Mouse (Mus musculus) layer of hippocampus, adult 9-11 months (tissue): Measurements from ENCODE around the gene Rassf7.

ENCODE experiments used
- DNase-seq: peaks from one replicate; pipeline ENCODE4 v3.0.0; 2022

The Rassf7 gene

DNA sequence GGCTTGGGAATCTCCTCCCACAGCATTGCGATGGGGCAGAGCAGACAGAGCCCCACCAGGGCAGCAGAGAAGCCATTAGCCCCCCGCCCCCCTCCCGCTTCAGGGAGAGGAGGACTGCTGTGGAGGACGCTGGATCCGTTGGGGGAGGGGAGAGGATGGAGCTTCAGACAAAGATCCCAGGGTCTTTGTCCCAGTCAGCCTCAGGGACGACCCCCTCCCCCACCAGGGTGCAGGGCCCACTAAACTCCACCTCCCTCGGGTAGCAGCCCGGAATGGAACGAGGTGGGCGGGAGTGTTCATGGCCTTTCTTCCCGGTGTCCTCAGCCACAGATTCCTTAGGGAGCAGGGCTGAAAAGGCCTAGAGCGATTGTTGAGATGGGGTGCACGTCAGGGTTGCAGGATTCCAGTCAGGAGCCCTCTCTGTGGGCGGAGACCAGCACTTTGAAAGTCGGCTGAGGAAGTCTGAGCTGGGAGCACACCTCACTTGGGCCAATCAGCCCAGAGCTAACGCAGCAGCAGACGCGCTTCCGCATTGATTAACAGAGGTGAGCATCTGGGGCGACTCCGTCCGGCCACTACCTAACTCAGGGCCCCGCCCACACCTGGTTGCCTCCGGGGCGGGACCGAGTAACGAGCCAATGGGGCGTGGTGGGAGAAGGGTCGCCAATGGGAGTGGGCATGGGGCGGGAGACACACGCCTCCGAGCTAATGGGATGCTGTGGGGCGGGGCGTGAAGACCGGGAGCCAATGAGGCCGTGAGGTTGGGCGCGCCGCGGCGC is at the start of gene Rassf7:
Gene Rassf7, plus strand, starts transcription at position 760 of the 779 bp plus-strand sequence.
- DNase-seq, result peak; percentile 90

- no peak for DNase-seq
Observed at GRCm38 (mm10) chr7:141167901-141168517, 47.7 kb upstream of the Rassf7 start.

- DNase-seq, result no peak
Observed at GRCm38 (mm10) chr7:141168518-141168953, 47.1 kb upstream of the Rassf7 start.

DNA sequence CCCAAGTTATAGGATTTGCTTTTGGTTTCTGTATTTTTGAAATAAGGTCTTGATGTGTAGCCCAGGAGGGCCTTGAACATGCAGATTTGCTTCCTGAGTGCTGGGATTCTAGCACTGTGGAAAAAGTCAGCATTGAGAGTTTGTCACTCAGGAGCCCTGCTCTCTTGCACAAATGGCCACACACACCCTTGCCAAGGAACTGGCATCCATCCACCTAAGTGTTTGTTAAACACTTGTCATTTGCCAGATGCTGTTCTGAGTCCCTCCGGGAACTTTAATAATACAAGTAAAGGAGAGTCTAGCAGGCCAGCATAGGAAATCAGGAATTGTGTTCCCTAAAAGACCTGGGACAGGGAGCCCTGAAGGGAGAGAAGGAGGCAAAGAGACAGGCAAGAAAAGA is 46.4 kb upstream of the Rassf7 start:
- no peak for DNase-seq

GRCm38 (mm10) chr7:141169866-141170265 is 45.8 kb upstream of the Rassf7 start:
- DNase-seq, result no peak

DNA sequence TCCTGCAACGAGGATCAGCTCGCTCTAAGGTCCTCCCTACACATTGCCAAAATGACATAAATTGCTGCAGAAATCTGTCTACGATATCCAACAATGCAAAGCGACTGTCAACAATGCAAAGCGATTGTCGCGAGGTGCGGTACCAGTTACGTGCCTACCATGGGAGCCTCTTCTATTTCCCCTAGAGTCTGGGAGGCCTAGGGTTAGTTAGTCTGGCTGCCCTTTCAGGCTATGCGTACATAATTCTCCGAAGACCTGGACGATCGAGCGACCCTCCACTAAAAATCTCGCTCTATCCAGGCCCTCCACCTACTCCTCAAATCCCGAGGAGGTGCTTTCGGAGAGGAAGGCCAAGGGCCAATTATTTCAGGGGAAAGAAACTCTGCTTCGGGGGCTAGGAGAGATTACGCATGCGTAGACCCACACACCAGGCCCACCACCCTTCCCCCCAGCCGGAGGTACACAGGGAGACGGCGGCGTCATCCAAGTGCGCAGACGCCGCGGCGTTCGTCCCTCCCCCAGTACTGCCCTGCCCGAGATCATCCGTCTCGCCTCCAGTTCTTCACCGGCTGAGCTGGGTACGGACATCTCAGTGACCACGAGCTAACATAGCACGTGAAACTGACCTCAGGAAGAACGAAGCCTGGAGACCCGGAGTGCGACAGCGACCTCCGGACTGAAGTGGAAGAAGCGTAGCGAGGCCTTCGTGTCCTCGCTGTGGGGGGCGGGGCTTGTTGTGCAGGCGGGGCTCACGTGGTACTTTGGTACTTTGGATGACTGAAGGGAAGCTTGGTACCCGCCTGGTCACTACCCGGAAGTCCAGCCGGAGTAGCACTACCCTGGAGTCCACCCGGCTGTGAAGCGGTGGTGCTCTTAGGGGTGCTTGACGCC is 43.3 kb upstream of the Rassf7 start, which contains the start of gene Rnh1:
Gene Rnh1, minus strand, starts transcription at position 742 of the 891 bp plus-strand sequence.
- DNase-seq, result peak; percentile 96

DNA sequence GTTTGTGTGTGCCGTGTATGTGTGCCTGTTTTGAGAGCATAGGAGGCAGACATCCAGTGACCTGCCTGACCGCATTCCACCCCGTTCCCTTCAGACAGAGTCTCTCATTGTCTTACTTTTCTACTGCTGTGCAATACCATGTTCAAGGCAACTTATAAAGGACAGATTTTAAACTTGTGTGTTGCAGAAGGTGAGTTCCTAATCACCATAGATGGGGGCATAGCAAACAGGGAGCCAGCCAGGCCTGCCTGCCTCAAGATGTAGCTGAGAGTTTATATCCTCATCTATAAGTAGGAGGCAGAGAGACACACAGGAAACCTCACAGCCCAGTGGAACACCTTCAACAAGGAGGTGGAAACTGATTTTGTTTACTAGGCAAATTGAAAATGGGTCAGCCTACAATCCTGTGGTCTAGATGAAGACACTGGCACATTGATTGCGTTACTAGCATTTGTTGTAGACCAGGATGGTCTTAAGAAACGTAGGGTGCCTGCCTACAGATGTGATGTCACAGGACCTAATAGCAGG is 42.3 kb upstream of the Rassf7 start:
- no peak for DNase-seq

DNA sequence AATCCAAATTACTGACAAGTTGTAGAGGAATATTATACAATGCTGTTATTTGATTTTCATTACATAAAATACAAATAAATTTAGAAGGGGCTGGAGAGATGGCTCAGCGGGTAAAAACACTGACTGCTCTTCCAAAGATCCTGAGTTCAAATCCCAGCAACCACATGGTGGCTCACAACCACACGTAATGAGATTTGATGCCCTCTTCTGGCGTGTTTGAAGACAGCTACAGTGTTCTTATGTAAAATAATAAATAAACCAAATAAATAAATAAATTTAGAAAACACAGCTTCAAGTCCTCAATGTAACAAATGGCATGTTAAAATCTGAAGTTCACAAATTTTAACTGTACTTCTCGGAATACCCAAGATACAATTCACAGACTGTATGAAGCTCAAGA is 40.6 kb upstream of the Rassf7 start:
- no peak for DNase-seq

GRCm38 (mm10) chr7:141176173-141176572 is 39.5 kb upstream of the Rassf7 start:
- DNase-seq, result peak; percentile 84

DNA sequence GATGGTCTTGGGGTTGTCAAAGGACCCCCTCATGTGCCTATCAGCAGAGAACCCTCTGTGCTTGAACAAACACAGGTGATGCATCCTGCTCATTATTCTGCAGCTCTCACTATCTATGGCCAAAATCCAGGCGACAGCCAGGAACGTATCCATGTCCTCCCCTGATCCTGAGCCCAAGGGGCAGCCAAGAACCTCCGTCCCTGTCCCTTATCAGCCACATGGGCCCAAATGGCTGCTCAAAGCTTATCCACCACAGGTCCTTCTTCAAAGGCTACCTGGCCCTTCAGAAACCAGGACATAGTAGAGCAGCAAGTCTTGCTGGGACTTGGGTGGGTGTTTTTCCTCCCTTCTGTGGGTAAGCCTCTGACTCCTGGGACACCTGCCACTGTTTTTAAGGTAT is 27.5 kb upstream of the Rassf7 start:
- DNase-seq, result no peak

DNA sequence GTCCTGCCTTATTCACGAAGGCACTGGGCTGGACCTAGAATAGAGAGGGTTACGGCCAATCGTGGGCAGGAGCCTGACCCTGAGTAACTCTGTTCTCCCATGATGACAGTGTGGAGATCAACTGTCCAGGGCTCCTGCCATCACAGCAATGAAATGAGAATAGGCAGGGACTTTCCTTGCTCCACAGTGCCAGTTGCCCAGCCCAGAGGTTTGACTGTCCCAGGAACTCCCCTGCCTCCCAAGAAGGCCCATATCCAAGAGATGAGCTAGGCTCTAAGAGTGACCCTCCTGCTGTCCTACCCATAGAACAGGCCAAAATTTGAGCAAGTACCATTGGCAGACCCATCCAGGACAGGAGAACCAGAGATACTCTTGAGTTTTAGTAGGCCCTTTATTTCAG is 26.9 kb upstream of the Rassf7 start:
- no peak for DNase-seq

GRCm38 (mm10) chr7:141190220-141190619 is 25.4 kb upstream of the Rassf7 start:
- DNase-seq, result no peak

- DNase-seq, result no peak
Observed at GRCm38 (mm10) chr7:141191036-141191435, 24.6 kb upstream of the Rassf7 start.

DNA sequence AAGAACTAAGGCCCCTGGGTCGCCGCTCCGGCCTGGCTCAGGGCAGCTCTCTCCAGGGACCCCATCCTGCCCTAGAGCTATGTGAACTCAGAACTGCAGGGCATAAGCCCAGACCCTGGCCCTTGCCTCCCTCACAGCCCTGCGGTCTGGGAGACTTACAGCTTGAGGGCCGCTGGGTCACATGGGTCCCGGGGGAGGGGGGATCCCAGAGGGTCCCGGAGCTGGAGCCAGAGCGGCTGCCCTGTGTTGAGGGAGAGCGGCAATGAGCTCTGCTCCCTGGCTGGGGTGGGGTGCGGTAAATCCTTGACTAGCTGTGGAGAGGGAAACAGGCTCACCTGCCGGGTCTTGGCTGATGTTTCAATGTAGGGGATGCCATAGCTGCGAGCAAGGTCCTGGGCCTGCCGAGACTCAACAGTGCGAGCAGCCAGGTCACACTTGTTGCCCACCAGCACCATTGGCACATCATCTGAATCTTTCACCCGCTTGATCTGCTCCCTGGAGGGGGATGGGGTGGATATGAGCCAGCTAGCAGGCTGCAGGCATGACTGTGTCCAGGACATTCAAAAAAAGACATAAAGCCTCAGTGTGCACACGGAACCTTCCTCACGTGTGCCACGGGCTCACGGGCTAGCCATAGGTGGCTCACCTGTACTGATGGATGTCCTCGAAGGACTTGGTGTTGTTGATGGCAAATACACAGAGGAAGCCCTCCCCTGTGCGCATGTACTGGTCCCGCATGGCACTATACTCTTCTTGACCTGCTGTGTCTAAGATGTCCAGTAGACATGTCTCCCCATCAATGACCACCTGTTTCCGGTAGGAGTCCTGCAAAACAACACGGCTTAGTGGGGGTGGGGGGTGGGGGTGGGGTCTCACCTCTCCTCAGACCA is 23.6 kb upstream of the Rassf7 start:
- no peak for DNase-seq

DNA sequence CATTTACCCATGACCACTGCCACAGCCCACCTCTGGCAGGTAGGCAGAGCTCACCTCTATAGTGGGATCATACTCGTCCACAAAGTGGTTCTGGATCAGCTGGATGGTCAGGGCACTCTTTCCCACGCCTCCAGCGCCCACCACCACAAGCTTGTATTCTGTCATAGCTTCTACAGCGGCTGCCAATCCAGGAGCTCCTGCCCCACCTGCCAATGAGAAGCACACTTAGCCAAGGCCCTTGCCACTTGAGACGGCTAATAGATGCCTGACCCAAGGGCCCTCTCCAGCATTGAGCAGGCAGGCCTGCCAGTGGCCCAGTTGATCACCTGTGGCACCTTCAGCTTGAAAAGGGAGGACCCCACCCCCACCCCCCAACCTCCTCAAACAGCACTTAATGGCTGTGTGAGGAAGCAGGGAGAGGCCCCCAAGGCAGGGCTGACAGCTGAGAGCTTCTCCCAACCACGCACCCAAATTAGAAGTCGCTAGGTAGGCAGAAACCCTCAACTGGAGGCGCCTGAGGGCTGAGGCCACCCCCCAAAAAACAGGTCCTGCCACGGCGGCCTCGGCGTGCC is 22.8 kb upstream of the Rassf7 start:
- DNase-seq, result peak; percentile 36

- DNase-seq, result no peak
Observed at GRCm38 (mm10) chr7:141193348-141193856, 22.3 kb upstream of the Rassf7 start.

- peak; percentile 97 for DNase-seq
Observed at GRCm38 (mm10) chr7:141193948-141194347, 21.7 kb upstream of the Rassf7 start, which contains the start of the genes Hras and Lrrc56. Hras (minus strand) TSS chr7:141194005. Lrrc56 (plus strand) TSS chr7:141194157.

- DNase-seq, result no peak
Observed at GRCm38 (mm10) chr7:141194409-141194808, 21.3 kb upstream of the Rassf7 start.

GRCm38 (mm10) chr7:141194830-141195229 is 20.8 kb upstream of the Rassf7 start:
- DNase-seq, result peak; percentile 89

DNA sequence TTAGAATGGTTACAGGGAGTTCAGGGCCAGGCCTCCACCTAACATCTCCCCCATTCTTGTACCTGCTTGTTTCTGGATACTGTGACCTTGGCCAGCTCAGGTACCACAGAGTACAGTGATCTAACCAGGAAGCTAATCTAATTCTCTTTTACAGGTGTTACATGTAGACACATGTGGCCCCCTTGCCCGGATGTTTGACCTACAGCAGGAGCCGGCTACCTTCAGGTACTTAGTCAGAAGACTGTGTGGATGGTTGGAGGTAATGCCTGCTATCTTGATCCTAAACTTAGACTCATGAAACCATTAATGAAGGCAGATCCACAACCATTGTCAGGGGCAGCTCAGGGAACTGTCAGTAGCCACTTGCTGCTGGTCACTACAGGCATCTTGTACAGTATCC is 19.9 kb upstream of the Rassf7 start:
- no peak for DNase-seq

DNA sequence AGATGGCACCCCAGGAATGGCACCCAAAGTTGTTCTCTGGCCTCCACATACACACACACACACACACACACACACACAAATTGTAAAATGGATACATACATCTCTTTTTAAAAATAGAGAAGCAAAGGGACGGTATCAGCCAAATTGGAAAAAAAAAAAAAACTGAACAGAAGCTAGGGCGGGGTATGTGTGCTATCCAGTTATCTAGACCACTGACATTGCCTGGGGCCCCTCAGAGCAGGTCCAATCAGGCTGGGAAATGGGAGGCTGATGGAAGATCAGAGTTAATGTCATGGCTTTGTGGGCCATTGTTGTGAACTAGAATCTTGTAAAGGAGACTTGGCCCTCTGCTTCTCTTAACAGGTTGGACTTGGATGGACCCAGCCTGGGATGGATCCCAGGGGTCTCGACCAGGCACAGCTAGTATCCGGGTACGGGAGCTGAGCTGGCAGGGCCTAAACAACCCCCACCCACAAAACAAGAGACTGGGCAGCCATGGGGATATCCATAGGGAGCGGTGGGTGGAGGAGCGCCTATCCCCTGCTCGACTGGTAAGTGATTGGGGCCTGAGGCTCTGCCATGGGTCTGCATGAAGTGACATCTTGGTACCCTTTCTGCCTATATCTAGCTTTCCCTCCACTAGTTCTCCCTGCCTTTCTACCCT is 18.9 kb upstream of the Rassf7 start:
- no peak for DNase-seq
